Mouse (Mus musculus) ES-E14 (cell line): ENCODE data around the gene Fgf12.

Source experiments
- CHD2 ChIP-seq: IDR thresholded peaks from 2 replicates; pipeline ENCODE4 v1.6.1; 2014; ENCODE audit warnings: mild to moderate bottlenecking, low read depth, low read length, inconsistent platforms
- ZNF384 ChIP-seq: IDR thresholded peaks from 2 replicates; pipeline ENCODE4 v1.6.1; 2012; ENCODE audit warnings: low read depth, low read length, inconsistent platforms

DNA sequence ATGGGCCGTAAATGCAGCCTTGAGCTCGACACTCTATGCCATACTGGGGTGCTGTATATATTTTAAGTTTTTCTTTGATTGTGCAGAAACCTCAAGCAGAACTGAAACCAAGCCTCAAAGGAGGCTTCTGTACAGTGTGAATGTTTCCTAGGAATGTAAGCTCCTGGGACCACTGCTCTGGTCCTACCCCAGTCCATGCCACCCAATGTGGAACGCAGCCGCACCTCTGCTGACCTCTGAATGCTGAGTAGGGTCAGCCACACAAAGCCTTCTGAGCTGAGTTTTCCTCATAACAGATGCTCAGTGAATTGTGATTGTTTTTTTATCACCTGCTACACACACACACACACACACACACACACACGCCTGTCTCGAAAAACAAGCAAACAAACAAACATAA lies 160.4 kb downstream of the Fgf12 start:
- TF ChIP-seq CHD2 (no peak), ZNF384 (no peak)
